Mouse (Mus musculus) spleen, postnatal 4 days (tissue): ENCODE results near the gene Zfp94.
A peak's percentile ranks its signal among the peaks of the same experiment; 100 is the strongest.

ENCODE experiments used
- DNase-seq, 2 experiments: peaks; one replicate each; pipeline ENCODE4 v3.0.0; 2022; ENCODE audit warnings: low spot score in 2 of 2

Zfp94 gene

DNA sequence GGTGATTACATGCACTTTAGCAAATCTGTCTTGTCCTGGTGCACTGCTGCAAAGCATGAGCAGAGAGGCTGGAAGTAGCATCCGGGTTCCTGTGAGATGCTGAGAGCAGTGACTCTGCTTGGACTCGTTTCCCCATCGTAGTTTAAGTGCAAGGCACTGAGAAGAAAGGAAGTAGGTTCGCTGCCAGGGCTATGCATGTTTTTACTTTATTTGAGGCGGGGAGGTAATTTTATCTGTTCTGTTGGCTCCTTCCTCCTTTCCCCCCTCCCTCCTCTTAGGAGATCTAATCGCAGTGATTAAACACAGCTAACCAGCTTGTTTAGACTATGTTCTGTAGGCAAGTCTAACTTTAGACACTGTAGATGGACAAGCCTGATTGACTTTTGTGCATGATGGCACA, 2.5 kb upstream of the Zfp94 start:
- DNase-seq: no peak

DNA sequence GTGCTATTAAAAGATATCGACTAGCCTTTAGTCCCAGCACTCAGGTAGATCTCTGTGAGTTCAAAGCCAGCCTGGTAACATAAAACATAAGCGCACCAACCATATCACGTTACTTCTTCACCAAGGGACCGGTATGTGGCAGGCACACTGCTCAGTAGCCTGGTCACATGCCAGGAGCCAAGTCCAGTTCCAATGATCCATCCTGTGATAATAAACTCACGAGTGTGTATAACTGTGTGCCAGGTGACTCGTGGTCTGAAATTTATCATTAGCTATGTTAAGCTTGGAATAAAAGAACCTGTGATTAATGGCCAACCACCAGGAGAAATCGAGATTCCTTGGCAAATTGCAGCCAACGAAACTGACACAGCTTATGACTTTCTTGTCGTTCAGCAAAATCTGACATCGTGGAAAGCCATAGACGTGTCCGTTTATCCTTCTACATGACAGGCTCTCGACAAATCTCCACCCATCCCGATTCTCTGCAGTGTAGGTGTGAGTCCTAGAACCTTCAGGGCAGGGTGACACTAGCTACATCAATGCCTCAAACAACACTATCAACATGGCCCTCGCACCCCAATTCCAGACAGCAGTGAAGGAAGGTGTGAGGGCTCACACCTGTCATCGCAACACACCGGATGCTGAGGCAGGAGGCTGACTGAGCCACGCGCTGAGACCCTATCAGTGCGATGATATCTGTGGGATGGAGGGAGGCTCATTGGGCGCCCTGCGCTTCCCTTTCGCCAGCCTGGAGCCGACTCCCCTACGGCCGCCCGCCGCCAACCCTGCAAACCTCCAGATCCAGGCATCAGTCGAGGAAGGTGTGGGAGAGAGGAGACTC, 520 bp downstream of the Zfp94 start:
- no peak for DNase-seq

DNA sequence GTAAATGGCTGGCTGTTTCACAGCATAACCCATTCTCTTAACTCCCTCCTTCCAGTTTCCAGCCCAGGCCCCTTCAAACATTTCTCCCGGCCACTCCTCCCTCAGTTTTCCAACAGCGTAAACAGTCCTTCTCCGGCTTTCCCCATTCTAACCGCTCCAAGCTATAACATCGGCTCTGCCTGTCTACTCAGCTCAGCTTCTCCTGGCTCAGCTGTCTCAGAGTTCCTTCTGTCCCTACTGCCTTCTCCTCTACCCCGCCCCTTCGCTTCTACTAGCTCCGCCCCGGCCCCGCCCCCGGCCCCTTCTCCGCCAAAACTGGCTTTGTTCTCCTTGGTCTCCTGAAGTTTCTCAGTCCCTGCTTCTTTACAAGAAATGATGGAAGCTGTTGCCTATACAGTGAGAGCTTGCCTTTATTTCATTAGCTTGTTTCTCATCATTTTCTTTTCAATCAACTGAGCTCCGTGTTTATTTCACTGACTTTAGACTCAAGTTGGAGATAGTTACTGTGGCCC, 15.6 kb downstream of the Zfp94 start, which contains the start of gene Zfp61:
TSS of gene Zfp61 (minus strand) at position 462 of the 512 bp plus-strand sequence.
- peak in 1 of 2 experiments; percentile 35 for DNase-seq

DNA sequence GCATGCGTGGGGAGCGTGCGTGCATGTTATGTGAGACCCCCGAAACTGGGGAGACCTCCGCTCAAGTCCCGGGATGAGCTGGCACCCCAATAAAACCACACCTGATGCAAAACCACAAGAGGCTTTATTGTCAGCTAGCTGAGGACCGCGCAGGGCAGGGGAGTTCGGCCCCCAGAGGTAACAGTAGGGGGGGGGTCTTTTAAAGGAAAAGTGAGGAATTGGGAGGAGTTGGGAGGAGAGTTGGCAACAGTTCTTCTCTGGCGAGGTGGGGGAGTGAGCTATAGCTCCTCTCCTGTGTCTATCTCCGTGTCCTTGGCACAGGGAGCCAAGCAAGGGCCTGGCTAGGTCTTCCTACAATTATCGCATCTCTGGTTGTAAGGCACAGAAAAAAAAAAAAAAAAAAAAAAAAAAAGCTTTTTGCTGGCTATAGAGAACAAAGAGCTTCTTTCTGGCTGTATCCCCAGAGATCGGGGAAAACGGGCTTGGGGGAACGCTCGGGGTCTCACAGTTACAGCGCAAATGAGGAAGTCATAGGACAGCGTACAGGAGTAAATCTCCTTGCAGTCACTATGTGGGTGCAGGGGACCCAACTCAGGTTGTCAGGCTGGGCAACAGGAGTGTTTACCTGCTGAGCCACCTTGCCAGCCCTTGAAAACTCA, 16.5 kb downstream of the Zfp94 start:
- DNase-seq: no peak

DNA sequence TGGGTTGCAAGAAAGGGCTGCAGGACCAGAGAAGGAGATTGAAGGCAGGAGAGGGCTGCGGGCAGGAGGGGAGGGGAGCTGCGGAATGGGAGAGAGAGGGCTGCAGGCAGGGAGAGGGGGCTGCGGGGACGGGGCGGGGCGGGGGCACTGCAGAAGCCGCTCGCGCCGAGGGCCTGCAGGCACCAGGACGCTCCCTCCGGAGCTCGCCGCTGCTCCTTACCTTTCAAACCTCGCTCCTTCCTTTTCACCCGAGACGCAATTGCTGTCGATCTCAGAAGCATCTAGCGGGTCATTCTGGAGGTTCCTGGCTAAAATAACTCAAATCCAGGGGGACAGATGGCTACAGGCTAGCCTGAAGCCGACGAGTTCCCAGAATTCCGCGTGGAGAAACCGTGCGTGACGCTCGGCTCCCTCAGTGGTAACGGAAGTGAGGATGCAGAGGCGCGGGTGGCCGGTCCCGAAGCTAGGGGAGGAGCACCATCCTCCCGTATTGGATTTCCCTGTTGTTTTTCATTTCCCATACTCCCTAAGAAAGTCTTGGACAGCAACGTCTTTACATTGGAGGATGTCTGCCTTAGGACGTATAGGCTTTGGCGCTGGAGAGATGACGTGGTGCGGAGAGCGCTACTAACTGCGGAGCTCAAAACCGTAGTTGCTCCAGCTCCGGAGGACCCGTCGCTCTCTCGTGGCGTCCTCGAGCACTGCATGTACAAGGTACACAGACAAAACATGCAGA, 17.3 kb downstream of the Zfp94 start:
- peak; percentile 71 to 83 for DNase-seq

DNA sequence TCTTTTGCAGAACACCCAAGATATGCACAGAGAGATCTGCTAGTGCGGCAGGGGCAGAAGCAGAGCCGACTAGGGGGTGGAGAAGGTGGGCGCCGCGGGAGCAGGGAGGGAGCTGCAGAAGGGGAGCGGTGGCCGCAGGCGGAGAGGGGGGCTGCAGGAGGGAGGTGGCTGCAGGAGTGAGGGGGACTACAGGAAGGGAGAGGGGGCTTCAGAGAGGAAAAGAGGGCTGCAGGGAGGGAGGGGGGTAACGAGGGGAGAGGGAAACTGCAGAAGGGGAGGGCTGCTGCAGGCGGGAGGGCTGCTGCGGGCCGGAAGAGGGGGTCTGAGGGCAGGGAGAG, 17.9 kb downstream of the Zfp94 start:
- DNase-seq: no peak

DNA sequence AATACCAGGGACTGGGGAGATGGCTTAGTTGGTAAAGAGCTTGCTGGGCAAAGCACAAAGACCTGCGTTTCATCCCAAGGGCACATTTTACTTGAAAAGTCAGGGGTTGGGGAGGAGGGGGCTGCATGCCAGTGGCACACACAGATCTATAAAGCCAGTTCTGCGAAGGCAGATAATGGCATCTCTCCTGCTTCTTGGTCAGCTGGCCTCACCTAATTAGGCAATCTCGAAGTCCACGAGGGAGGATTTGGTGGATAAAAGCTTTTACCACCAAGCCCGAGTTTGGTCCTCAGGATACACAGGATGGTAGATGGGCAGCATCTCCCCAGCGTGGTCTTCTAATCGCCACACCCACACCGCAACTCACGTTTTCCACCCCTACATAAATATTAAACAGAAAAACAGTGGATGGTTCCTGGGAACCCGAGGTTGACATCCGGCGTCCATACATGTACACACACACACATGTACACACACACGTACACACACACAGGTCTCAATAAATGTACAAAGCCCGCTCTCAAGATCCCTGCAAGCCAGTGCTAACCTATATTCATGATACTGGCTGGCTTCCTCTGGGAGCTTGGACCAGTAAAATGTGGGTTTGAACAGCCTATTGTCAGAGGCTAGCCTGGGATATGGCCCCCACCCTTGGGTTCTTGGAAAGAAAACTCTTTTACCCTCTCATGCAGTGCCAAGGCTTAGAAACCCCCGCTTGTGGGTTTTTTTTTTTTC, 18.9 kb downstream of the Zfp94 start:
- DNase-seq: no peak

DNA sequence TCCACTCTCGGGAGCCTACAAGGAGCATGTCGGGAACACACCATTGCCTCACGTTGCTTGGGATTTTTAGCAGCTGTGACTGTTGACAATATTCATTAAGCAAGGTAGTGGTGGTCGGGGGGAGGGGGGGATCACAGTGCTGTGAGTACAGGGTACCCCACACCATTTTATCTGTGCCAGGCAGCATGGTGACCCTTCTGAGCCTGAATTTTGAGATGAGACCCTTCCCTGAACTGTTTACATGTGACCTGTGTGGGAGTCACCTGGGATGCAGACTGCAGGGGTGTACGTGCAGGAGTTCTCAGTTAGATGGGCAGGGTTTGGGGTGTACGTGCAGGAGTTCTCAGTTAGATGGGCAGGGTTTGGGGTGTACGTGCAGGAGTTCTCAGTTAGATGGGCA, 20.1 kb downstream of the Zfp94 start:
- DNase-seq: no peak

DNA sequence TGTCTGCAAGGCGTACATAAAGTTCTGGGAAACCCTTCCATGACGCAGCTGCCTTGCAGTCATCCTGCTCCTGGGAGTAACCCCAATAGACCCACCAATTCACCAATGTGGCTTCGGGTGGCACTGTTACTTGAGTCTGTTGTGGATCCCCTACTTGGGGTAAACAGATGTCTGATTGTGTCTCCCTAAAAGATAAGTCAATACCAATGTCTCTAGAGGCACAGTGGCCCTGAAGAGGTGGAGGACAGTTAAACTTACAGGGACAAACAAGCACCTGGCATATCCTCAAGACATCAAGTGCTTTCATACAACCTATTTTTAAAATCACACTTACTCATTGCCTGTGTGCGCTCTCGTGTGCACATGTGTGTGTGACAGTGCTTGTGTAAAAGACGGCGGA, 21.1 kb downstream of the Zfp94 start:
- DNase-seq: no peak

DNA sequence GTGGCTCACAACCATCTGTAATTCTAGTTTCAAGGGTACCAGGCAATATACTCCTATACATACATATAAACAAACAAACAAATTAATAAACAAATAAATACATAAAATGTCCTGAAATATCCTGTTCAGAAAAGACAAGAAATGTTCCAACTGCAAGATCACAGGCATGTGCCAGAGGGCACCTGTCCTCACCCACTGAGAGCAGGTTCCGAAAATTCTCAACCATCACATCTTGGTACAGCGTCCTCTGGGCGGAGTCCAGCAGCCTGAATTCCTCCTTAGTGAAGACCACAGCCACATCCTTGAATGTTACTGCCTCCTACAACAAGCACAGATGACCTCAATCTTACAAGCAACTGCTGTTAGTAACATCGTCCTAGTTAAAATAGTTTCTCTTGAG, 21.7 kb downstream of the Zfp94 start:
- no peak for DNase-seq

DNA sequence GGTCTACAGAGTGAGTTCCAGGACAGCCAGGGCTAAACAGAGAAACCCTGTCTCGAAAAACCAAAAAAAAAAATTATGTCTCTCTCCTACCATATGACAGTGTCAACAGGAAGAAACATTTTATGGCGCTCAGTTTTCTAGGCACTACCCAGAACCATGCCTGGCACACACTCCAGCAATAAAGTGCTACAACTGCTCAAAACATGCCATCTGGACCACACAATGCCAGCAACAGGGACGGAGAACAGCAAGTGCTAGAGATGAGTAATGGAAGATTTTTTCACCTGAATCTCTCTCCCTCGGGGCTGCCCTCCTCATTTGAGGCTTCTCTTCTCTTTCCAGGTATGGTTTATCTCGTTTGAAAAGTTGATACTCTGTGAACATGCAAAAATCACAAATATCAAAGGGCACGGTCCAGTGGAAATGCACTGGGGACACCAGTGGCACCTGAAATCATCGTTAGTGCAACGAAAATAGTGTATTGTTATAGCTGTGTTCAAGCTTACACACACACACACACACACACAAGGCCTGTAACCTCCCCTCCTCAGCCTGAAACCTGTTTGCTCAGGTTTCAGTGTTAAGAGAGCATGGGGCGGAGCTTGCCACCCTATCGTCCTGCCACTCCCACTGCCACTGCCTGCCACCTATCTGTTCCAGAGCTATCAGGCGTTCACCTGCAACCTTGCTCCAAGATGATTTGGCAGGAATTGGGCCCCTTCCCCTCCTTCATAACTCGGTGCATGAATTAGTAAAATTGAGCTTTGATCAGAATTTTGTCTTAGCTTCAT, 23.2 kb downstream of the Zfp94 start:
- no peak for DNase-seq

DNA sequence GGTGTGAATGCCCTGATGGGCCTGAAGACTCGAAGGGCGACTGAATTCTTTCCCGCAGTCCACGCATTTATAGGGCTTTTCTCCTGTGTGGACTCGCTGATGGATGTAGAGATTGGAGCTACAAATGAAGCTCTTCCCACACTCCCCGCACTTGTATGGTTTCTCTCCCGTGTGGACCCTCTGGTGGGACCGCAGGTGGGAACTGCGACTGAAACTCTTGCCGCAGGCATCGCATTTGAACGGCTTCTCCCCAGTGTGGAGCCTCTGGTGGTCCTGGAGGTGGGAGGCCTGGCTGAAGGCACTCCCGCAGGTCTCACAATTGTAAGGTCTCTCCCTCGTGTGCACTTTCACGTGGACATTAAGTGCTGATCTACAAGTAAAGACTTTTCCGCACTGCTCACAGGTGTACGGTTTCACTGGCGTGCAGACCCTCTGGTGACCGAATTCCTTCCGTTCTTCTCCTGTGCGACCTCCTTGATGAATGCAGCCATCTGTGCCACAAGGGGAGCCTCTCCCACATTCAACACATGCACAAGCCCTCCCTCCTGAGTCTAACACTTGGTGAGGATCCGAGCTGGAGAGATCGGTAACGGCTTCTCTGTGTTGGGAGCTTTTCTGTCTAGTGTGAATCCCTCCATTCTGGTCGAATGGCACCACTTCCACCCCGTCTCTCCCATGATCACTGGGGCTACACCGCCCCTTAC, 24.9 kb downstream of the Zfp94 start:
- DNase-seq: no peak

DNA sequence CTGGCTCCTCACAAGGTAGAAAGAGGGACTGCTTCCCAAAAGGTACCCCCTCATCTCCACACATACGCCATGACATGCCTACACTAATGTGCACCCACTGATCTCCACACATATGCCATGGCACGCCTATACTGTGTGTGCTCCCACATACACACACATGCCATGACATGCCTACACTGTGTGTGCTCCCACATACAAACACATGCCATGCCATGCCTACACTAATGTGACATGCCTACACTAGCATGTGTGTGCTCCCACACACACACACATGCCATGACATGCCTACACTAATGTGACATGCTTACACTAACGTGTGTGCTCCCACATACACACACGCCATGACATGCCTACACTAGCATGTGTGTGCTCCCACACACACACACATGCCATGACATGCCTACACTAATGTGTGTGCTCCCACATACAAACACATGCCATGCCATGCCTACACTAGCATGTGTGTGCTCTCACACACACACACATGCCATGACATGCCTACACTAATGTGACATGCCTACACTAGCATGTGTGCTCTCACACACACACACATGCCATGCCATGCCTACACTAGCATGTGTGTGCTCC, 26.3 kb downstream of the Zfp94 start:
- no peak for DNase-seq

DNA sequence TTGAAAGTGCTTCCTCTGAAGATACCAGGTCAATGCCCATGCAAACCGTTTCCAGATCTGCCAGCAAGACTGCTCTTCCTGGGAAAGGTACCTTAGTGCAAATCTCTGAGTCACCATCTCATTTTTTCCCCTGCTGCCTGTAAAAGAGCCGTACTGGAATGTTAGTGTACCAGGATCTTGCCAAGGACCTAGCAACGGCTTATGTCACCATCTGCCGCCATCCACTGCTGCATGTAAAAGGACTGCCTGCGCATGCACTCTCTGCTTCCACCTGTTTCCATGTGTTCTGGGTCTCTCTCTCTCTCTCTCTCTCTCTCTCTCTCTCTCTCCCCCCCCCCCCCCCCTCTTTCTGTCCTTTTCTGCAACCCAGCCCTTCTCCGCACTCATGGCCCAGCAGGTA, 28.0 kb downstream of the Zfp94 start:
- DNase-seq: no peak

DNA sequence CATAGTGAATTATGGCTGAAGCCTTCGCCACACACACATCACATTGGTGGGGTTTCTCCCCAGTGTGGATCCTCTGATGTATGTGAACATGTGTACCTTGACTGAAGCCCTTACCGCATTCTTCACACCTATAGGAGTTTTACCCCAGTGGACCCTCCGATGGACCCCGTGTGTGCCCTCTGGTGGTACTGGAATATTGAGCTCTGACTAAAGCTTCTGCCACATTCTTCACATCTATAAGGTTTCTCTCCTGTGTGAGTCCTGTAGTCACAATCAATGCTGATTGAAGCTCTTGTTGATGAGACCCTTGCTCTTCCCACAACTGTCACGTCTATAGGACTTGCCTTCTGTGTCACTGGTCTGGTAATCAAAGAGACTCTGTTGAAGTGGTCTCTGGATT, 28.8 kb downstream of the Zfp94 start:
- peak in 1 of 2 experiments; percentile 54 for DNase-seq

DNA sequence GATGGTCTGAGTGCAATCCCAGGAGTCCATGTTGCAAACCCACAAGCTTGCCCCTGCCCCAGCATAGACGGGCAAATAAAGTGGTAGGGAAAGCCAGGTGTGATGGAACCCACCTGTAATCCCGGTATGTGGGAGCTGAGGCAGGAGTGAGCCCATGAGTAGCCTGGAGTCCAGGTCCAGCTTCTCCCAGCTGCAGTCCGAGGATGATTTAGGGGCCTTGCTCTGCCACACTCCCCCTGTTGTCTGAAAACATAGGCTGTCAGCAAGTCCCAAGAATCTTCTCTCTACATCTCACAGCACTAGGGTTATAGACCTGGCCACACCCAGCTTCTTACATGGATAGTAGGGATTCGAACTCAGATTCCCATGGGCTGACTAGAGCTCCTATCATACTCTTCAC, 29.6 kb downstream of the Zfp94 start:
- DNase-seq: peak in 1 of 2 experiments; percentile 40

DNA sequence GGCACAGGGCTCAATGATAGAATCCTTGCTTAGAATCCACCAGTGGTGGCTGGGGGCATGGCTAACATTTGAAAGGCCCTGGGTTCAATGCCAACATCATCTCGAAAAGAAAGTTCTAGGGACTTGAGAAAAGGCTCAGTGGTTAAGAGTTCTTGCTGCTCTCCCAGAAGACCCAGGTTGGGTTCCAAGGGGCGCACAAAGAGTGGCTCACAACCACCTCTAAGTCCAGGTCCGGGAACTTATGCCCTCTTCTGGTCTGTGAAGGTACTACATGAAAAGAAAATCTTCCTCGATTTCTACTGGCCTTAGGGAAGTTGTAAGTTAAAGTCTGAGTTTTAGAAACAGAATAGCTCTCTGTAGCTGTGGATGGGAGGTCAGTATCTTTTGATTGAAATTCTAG, 30.4 kb downstream of the Zfp94 start:
- peak in 1 of 2 experiments; percentile 45 for DNase-seq

DNA sequence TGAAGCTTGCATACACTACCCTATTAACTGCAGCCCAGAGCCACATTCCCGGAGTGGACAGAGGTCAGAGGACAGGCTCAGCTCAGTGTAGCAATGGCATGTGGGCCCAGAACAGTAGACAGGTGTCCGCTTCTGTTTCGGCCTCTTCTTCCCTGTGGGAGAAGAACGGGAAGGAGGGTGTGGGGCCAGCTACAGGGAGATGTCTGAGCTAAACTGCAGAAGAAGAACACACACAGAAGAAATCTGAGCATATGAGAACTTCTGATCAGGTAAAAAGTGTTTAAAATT, 35.7 kb downstream of the Zfp94 start:
- no peak for DNase-seq

DNA sequence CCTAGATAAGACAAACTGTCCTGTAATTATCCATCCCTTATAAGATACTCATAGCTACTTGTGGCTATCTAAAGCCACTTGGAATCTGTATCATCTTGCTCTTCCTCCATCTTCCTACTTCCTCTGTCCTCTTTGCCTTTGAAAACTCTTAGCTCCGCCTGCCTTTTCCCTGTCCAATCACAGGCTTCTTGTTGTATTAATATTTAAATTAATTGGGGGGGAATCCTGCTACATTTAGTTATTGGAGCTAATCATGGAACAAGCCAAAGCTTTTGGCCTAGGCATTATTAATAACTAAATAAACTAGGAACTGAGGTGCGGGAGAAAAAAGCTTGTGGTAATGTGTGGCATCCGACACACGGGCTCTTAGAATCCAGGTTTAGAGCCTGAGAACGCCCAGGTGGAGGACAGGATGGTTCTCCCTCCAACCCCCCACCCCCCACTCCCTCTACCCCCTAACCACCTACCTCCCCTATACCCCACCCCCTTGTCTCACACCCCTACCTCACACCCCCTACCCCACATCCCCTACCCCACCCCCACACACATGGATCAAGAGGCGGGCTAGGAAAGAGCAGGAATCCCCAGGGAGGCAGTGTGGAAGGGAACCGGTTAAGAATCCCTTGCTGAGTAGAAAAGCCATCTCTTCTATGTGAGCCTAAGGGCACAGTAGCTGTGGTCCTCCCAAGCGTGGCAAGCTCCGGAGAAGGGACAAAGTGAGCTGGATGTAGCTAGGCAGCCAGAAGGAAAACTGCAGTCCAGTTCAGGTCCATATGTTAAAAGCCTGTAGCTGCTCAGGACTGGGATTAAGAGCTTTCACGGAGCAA, 36.2 kb downstream of the Zfp94 start:
- DNase-seq: no peak
